Mouse (Mus musculus) megakaryocyte, embryonic 14.5 days (primary cell): ENCODE measurements around the gene 9930111J21Rik2.
"Not testable (repeated sequence)": the region's sequence is repeated elsewhere in the genome, so short reads cannot be mapped to it uniquely, and the experiment has no call there.

Experiments used
- FLI1 ChIP-seq: IDR thresholded peaks from 2 replicates; pipeline ENCODE4 v1.6.1; 2012; ENCODE audit warnings: low read length, inconsistent platforms, mixed read lengths
- GATA1 ChIP-seq: IDR thresholded peaks from 3 replicates; pipeline ENCODE4 v1.6.1; 2012; ENCODE audit warnings: mixed read lengths, low read length, inconsistent platforms, borderline replicate concordance

- not testable (repeated sequence) for TF ChIP-seq GATA1, FLI1
These were observed 72.7 kb downstream of the 9930111J21Rik2 start, which contains the start of gene Olfr56 for GRCm38 (mm10) chr11:48978240-48978939.
